Mouse (Mus musculus) liver, embryonic 13.5 days (tissue): ENCODE results near the gene Lrrc38. TPM values are rescaled to one million over a fixed set of nuclear protein-coding genes. Genes with fewer than 3 reads are reported as not detected.

ENCODE experiments used
- ATAC-seq: fragments of 200-750 bp; cut with Nextera tagmentation; 2 replicates; pipeline ENCODE4 v1.8.0; 2017; ENCODE audit warnings: low read depth, mild to moderate bottlenecking, moderate number of reproducible peaks, moderate library complexity
- DNase-seq: peaks from one replicate; pipeline ENCODE4 v3.0.0; 2022
- H3K27ac ChIP-seq: fragments of 300-500 bp; sonication (generic); 2 replicates; pipeline ENCODE4 v1.5.1; 2015; ENCODE audit warnings: moderate library complexity, mild to moderate bottlenecking, inconsistent platforms
- H3K27me3 ChIP-seq: fragments of 300-500 bp; sonication (generic); 2 replicates; pipeline ENCODE4 v1.6.1; 2015; ENCODE audit warnings: mild to moderate bottlenecking, inconsistent platforms
- H3K36me3 ChIP-seq: fragments of 300-500 bp; sonication (generic); 2 replicates; pipeline ENCODE4 v1.6.1; 2015; ENCODE audit warnings: mild to moderate bottlenecking, inconsistent platforms
- H3K4me1 ChIP-seq: fragments of 300-500 bp; sonication (generic); replicated peaks from 2 replicates; pipeline ENCODE4 v1.6.1; 2015; ENCODE audit warnings: inconsistent platforms
- H3K4me2 ChIP-seq: fragments of 300-500 bp; sonication (generic); 2 replicates; pipeline ENCODE4 v1.6.1; 2015; ENCODE audit warnings: inconsistent platforms, mild to moderate bottlenecking, moderate library complexity
- H3K4me3 ChIP-seq: fragments of 300-500 bp; sonication (generic); replicated peaks from 2 replicates; pipeline ENCODE4 v1.5.1; 2015; ENCODE audit warnings: mild to moderate bottlenecking, inconsistent platforms
- H3K9ac ChIP-seq: fragments of 300-500 bp; sonication (generic); 2 replicates; pipeline ENCODE4 v1.6.1; 2015; ENCODE audit warnings: mild to moderate bottlenecking, inconsistent platforms
- H3K9me3 ChIP-seq: fragments of 300-500 bp; sonication (generic); replicated peaks from 2 replicates; pipeline ENCODE4 v1.6.1; 2016; ENCODE audit warnings: inconsistent platforms
- WGBS: fragments of 180-500 bp; shearing (Covaris S2); methylation state at CpG from one replicate; pipeline ENCODE4 v1.1.7; 2015; ENCODE audit not compliant: insufficient replicate concordance; 5-methylcytosine and 5-hydroxymethylcytosine counted together
- polyA plus RNA-seq: library from polyadenylated mRNA; unstranded; fragments of >200 nt; fragmentation: Nextera tagmentation; extraction: Ambion mirVana; gene quantifications from 2 replicates; pipeline ENCODE4 v1.2.1, GENCODE M21; 2015

The Lrrc38 gene
- polyA plus RNA-seq, 1 experiment from 2014 or later, result not detected

- DNase-seq, result peak; percentile 11
- Histone ChIP-seq H3K9me3 (no peaks in the 10 kb centered on the region), H3K36me3 (no peaks in the 10 kb centered on the region), H3K27ac (no peak overlapping the region), H3K4me2 (no peak overlapping the region), H3K9ac (no peak overlapping the region), H3K4me1 (no peaks in the 10 kb centered on the region; the same call in 1 of the 2 replicates), H3K27me3 (no peaks in the 10 kb centered on the region), H3K4me3 (no peak overlapping the region)
- 25% methylated on average over 10 of the region's 10 CpGs for WGBS
- ATAC-seq, result peak; percentile 54
Observed at GRCm38 (mm10) chr4:143361520-143361919, 12.0 kb downstream of the Lrrc38 start.

GRCm38 (mm10) chr4:143366415-143367041 is 17.0 kb downstream of the Lrrc38 start:
- no peak for DNase-seq
- H3K27me3 ChIP-seq, result no peaks in the 10 kb centered on the region

GRCm38 (mm10) chr4:143379480-143379879 is 29.9 kb downstream of the Lrrc38 start:
- no peak overlapping the region for H3K9ac ChIP-seq
- no peaks in the 10 kb centered on the region for H3K36me3 ChIP-seq
- H3K27ac ChIP-seq, result no peak overlapping the region
- H3K27me3 ChIP-seq, result 0 out of 2 replicates have a peak, but pooled peaks cover 7% of the 10 kb centered on the region
- no peak for DNase-seq
- WGBS, result 45% methylated on average over 7 of the region's 7 CpGs
- H3K4me3 ChIP-seq, result no peak overlapping the region
- no peaks in the 10 kb centered on the region for H3K9me3 ChIP-seq
- no peak for ATAC-seq
- no peak overlapping the region for H3K4me2 ChIP-seq
- H3K4me1 ChIP-seq, result no peaks in the 10 kb centered on the region

More at GRCm38 (mm10) chr4:143366415-143367041, 17.0 kb downstream of the Lrrc38 start:
- ATAC-seq, result no peak
- H3K36me3 ChIP-seq, result no peaks in the 10 kb centered on the region
- no peaks in the 10 kb centered on the region for H3K9me3 ChIP-seq
- H3K4me3 ChIP-seq, result no peak overlapping the region
- no peaks in the 10 kb centered on the region; the same call in 1 of the 2 replicates for H3K4me1 ChIP-seq
- WGBS, result 53% methylated on average over 15 of the region's 15 CpGs
- H3K9ac ChIP-seq, result no peak overlapping the region
- H3K4me2 ChIP-seq, result no peak overlapping the region
- no peak overlapping the region for H3K27ac ChIP-seq

- H3K27me3 ChIP-seq, result 0 out of 2 replicates have a peak, but pooled peaks cover 7% of the 10 kb centered on the region
- no peak overlapping the region for H3K4me3 ChIP-seq
- DNase-seq (no peak), ATAC-seq (no peak)
- 33% methylated on average over 15 of the region's 15 CpGs for WGBS
- no peaks in the 10 kb centered on the region for H3K9me3 ChIP-seq
- H3K9ac ChIP-seq, result no peak overlapping the region
- no peaks in the 10 kb centered on the region for H3K4me1 ChIP-seq
- no peak overlapping the region for H3K4me2 ChIP-seq
- H3K27ac ChIP-seq, result no peak overlapping the region
- H3K36me3 ChIP-seq, result no peaks in the 10 kb centered on the region
Observed at GRCm38 (mm10) chr4:143379931-143380715, 30.6 kb downstream of the Lrrc38 start.

- Histone ChIP-seq H3K4me3 (no peak overlapping the region), H3K9ac (no peak overlapping the region), H3K4me1 (no peaks in the 10 kb centered on the region), H3K9me3 (no peaks in the 10 kb centered on the region), H3K4me2 (no peak overlapping the region), H3K27ac (no peak overlapping the region), H3K27me3 (0 out of 2 replicates have a peak, but pooled peaks cover 7% of the 10 kb centered on the region), H3K36me3 (no peaks in the 10 kb centered on the region)
- no peak for ATAC-seq
- 4% methylated on average over 5 of the region's 5 CpGs for WGBS
- DNase-seq, result no peak
Observed at GRCm38 (mm10) chr4:143380716-143381004, 31.1 kb downstream of the Lrrc38 start.

- 60% methylated on average over 3 of the region's 3 CpGs for whole genome bisulfite sequencing
- Histone ChIP-seq H3K27me3 (0 out of 2 replicates have a peak, but pooled peaks cover 7% of the 10 kb centered on the region), H3K4me2 (no peak overlapping the region), H3K36me3 (no peaks in the 10 kb centered on the region), H3K4me3 (no peak overlapping the region), H3K9ac (no peak overlapping the region), H3K4me1 (no peaks in the 10 kb centered on the region), H3K27ac (no peak overlapping the region), H3K9me3 (no peaks in the 10 kb centered on the region)
- no peak for DNase-seq
- ATAC-seq, result no peak
Observed at GRCm38 (mm10) chr4:143382163-143382562, 32.6 kb downstream of the Lrrc38 start.

GRCm38 (mm10) chr4:143383646-143384045 is 34.1 kb downstream of the Lrrc38 start:
- 27% methylated on average over 4 of the region's 4 CpGs for WGBS
- Histone ChIP-seq H3K4me3 (no peak overlapping the region), H3K9ac (no peak overlapping the region), H3K9me3 (no peaks in the 10 kb centered on the region), H3K27me3 (0 out of 2 replicates have a peak, but pooled peaks cover 7% of the 10 kb centered on the region), H3K4me1 (no peaks in the 10 kb centered on the region), H3K36me3 (no peaks in the 10 kb centered on the region), H3K27ac (no peak overlapping the region), H3K4me2 (no peak overlapping the region)
- ATAC-seq (no peak), DNase-seq (no peak)

GRCm38 (mm10) chr4:143388955-143389702 is 39.6 kb downstream of the Lrrc38 start:
- H3K4me2 ChIP-seq, result peak overlapping the region; percentile 47
- DNase-seq, result no peak
- WGBS, result 6% methylated on average over 39 of the region's 43 CpGs
- no peaks in the 10 kb centered on the region for H3K4me1 ChIP-seq
- H3K27ac ChIP-seq, result no peak overlapping the region
- ATAC-seq, result peak; percentile 54; the same call in 1 of the 2 replicates
- no peak overlapping the region for H3K9ac ChIP-seq
- H3K27me3 ChIP-seq, result peaks cover 11% of the 10 kb centered on the region
- H3K4me3 ChIP-seq, result peak overlapping the region; percentile 28
- no peaks in the 10 kb centered on the region for H3K36me3 ChIP-seq
- no peaks in the 10 kb centered on the region for H3K9me3 ChIP-seq

GRCm38 (mm10) chr4:143394181-143394580 is 44.6 kb downstream of the Lrrc38 start, which contains the start of gene Pramel1:
Gene Pramel1, plus strand, starts transcription at chr4:143394428.
- Histone ChIP-seq H3K36me3 (no peaks in the 10 kb centered on the region), H3K9me3 (no peaks in the 10 kb centered on the region), H3K27me3 (peaks cover 7% of the 10 kb centered on the region), H3K9ac (no peak within 1 kb of the TSS), H3K4me2 (no peak within 1 kb of the TSS), H3K4me3 (no peak within 1 kb of the TSS), H3K4me1 (no peaks in the 10 kb centered on the region), H3K27ac (no peak within 1 kb of the TSS)
- no peak for ATAC-seq
- no peak for DNase-seq
- 64% methylated on average over 26 of the region's 26 CpGs for WGBS

GRCm38 (mm10) chr4:143411566-143412218 is 62.1 kb downstream of the Lrrc38 start:
- Histone ChIP-seq H3K9me3 (no peaks in the 10 kb centered on the region), H3K9ac (peak overlapping the region; percentile 72), H3K4me1 (peaks cover 10% of the 10 kb centered on the region; the same call in 1 of the 2 replicates), H3K36me3 (peaks cover 22% of the 10 kb centered on the region), H3K27me3 (no peaks in the 10 kb centered on the region), H3K27ac (0 out of 2 replicates have a peak overlapping the region, but pooled peaks have one; percentile 0), H3K4me3 (peak overlapping the region; percentile 72), H3K4me2 (peak overlapping the region; percentile 62)
- no peak for ATAC-seq
- WGBS, result 66% methylated on average over 5 of the region's 5 CpGs
- DNase-seq, result no peak
